Mouse (Mus musculus) liver, adult 2 months (tissue): Measurements from ENCODE around the gene Mettl24.

Experiments used
- CTCF ChIP-seq: fragments of 200-500 bp; IDR thresholded peaks from 2 replicates; pipeline ENCODE4 v1.5.1; 2011; ENCODE audit warnings: low read depth, low read length, control low read depth
- POLR2A ChIP-seq: fragments of 200-500 bp; IDR thresholded peaks from 2 replicates; pipeline ENCODE4 v1.6.1; 2011; ENCODE audit warnings: low read length, control low read depth; ENCODE audit not compliant: insufficient read depth; ENCODE audit errors: extremely low read depth

DNA sequence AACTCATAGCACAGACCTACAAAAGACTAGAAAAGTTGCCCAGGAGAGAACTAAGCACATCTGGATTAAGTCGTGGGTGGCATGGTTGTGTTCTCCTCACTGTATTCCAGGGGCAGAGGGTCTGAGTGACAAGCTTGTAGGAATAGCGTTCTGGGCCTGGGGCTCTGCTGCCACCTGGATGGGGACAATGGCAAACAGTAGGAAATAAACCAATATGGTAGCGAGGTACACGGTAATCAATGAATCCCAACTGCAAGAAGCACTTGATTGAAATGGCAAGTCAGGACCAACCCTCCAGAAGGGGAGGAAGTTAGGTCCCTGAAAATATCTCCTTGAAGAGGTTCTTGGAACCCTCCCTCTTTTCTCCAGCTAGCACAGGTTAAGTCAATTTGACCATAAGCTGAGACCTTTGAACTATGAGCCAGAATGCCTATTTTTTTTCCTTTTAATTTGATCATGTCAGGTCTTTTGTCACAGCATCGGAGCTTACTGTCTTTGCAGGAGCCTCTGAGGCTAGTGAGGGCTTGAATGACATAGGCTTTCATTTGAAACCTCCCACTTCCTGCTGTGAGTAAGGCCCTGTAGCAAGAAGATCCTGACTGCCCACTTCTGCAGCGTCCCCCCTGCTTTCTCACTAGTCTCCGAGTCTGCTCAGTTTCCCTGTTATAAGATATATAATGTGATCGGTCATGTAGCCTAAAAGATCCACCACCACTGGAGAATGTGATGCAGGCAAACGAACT lies 78.1 kb downstream of the Mettl24 start:
- no peak for TF ChIP-seq CTCF
- no peak for TF ChIP-seq POLR2A
